Mouse (Mus musculus) neural tube, embryonic 14.5 days (tissue): ENCODE results near the gene Usp2. TPM values are rescaled to one million over a fixed set of nuclear protein-coding genes. Genes with fewer than 3 reads are reported as not detected.

ENCODE experiments used
- ATAC-seq: fragments of 200-750 bp; cut with Nextera tagmentation; 2 replicates; pipeline ENCODE4 v1.8.0; 2017; ENCODE audit warnings: low read depth, mild to moderate bottlenecking, moderate TSS enrichment, moderate library complexity
- H3K27ac ChIP-seq: fragments of 300-500 bp; sonication (generic); 2 replicates; pipeline ENCODE4 v1.5.1; 2014; ENCODE audit warnings: low read depth, mild to moderate bottlenecking, control low read depth, low read length, moderate library complexity, mixed read lengths
- H3K27me3 ChIP-seq: fragments of 300-500 bp; sonication (generic); 2 replicates; pipeline ENCODE4 v1.6.1; 2014; ENCODE audit warnings: low read length; ENCODE audit not compliant: control insufficient read depth, insufficient read depth
- H3K36me3 ChIP-seq: fragments of 300-500 bp; sonication (generic); 2 replicates; pipeline ENCODE4 v1.6.1; 2014; ENCODE audit warnings: low read length, mixed read lengths; ENCODE audit not compliant: control insufficient read depth, insufficient read depth
- H3K4me1 ChIP-seq: fragments of 300-500 bp; sonication (generic); 2 replicates; pipeline ENCODE4 v1.6.1; 2014; ENCODE audit warnings: low read length; ENCODE audit not compliant: control insufficient read depth, insufficient read depth
- H3K4me2 ChIP-seq: fragments of 300-500 bp; sonication (generic); 2 replicates; pipeline ENCODE4 v1.6.1; 2014; ENCODE audit warnings: mild to moderate bottlenecking, low read depth, low read length, control low read depth
- H3K4me3 ChIP-seq: fragments of 300-500 bp; sonication (generic); 2 replicates; pipeline ENCODE4 v1.5.1; 2014; ENCODE audit warnings: low read depth, low read length, control low read depth, mixed read lengths
- H3K9ac ChIP-seq: fragments of 300-500 bp; sonication (generic); replicated peaks from 2 replicates; pipeline ENCODE4 v1.6.1; 2014; ENCODE audit warnings: low read depth, mild to moderate bottlenecking, control low read depth, low read length, mixed read lengths
- H3K9me3 ChIP-seq: fragments of 300-500 bp; sonication (generic); 2 replicates; pipeline ENCODE4 v1.6.1; 2016; ENCODE audit warnings: low read length; ENCODE audit not compliant: control insufficient read depth
- WGBS: fragments of 180-500 bp; shearing (Covaris S2); extraction: QIAGEN DNeasy Blood & Tissue Kit; methylation state at CpG from one replicate; pipeline ENCODE4 v1.1.7; 2014; 5-methylcytosine and 5-hydroxymethylcytosine counted together
- polyA plus RNA-seq: library from polyadenylated mRNA; unstranded; fragments of >200 nt; fragmentation: Nextera tagmentation; extraction: Ambion mirVana; gene quantifications from 2 replicates; pipeline ENCODE4 v1.2.1, GENCODE M21; 2014

The Usp2 gene
- polyA plus RNA-seq, 1 experiment from 2014 or later = 11.7 TPM

GRCm38 (mm10) chr9:44141951-44142350, 75.1 kb downstream of the Usp2 start:
- Histone ChIP-seq H3K4me3 (no peak overlapping the region), H3K27me3 (no peaks in the 10 kb centered on the region), H3K36me3 (peaks cover 11% of the 10 kb centered on the region; the same call in 1 of the 2 replicates), H3K9me3 (no peaks in the 10 kb centered on the region), H3K4me1 (no peaks in the 10 kb centered on the region), H3K27ac (no peak overlapping the region), H3K4me2 (no peak overlapping the region), H3K9ac (no peak overlapping the region)
- 64% methylated on average over 5 of the region's 5 CpGs for WGBS
- ATAC-seq = no peak

- H3K27me3 ChIP-seq = no peaks in the 10 kb centered on the region
- 83% methylated on average over 5 of the region's 5 CpGs for WGBS
- H3K9me3 ChIP-seq = no peaks in the 10 kb centered on the region
- no peak for ATAC-seq
- peaks cover 14% of the 10 kb centered on the region; the same call in 1 of the 2 replicates for H3K36me3 ChIP-seq
- no peak overlapping the region for H3K4me2 ChIP-seq
- no peak overlapping the region for H3K27ac ChIP-seq
- no peak overlapping the region for H3K9ac ChIP-seq
- H3K4me3 ChIP-seq = no peak overlapping the region
- H3K4me1 ChIP-seq = no peaks in the 10 kb centered on the region
Measured at GRCm38 (mm10) chr9:44143421-44143820, 76.6 kb downstream of the Usp2 start.

- ATAC-seq = no peak
- no peak overlapping the region for H3K9ac ChIP-seq
- no peak overlapping the region for H3K4me2 ChIP-seq
- 40% methylated on average over 7 of the region's 8 CpGs for WGBS
- H3K36me3 ChIP-seq = peaks cover 18% of the 10 kb centered on the region; the same call in 1 of the 2 replicates
- no peak overlapping the region for H3K4me3 ChIP-seq
- no peaks in the 10 kb centered on the region for H3K4me1 ChIP-seq
- H3K27me3 ChIP-seq = no peaks in the 10 kb centered on the region
- no peak overlapping the region for H3K27ac ChIP-seq
- H3K9me3 ChIP-seq = no peaks in the 10 kb centered on the region
Measured at GRCm38 (mm10) chr9:44144023-44144717, 77.3 kb downstream of the Usp2 start.

- H3K9me3 ChIP-seq = no peaks in the 10 kb centered on the region
Measured at GRCm38 (mm10) chr9:44144718-44145060, 77.9 kb downstream of the Usp2 start.

More at GRCm38 (mm10) chr9:44144718-44145060, 77.9 kb downstream of the Usp2 start:
- no peak overlapping the region for H3K4me3 ChIP-seq
- H3K4me2 ChIP-seq = no peak overlapping the region
- H3K36me3 ChIP-seq = peaks cover 18% of the 10 kb centered on the region; the same call in 1 of the 2 replicates
- H3K27me3 ChIP-seq = no peaks in the 10 kb centered on the region
- no peak overlapping the region for H3K27ac ChIP-seq
- ATAC-seq = no peak
- no peak overlapping the region for H3K9ac ChIP-seq
- H3K4me1 ChIP-seq = no peaks in the 10 kb centered on the region

Other genes starting within 250 kb of the Usp2 start
- gene Thy1, start 23.6 kb upstream of the Usp2 start, polyA plus RNA-seq = 4.6 and 11.6 TPM in 2 replicates
- not detected in 2 replicates for gene Mfrp, start 34.7 kb downstream of the Usp2 start, polyA plus RNA-seq
- 6.7 and 8.0 TPM in 2 replicates for gene C1qtnf5, start 40.2 kb downstream of the Usp2 start, polyA plus RNA-seq
- gene Gm49380, start 46.5 kb downstream of the Usp2 start, polyA plus RNA-seq = 0.08 and 0.10 TPM in 2 replicates
- gene Rnf26, start 46.5 kb downstream of the Usp2 start, polyA plus RNA-seq = 28.9 and 32.6 TPM in 2 replicates
- 9.0 and 23.0 TPM in 2 replicates for gene Mcam, start 67.4 kb downstream of the Usp2 start, polyA plus RNA-seq
- 19.7 and 22.6 TPM in 2 replicates for gene Cbl, start 167.0 kb downstream of the Usp2 start, polyA plus RNA-seq
- not detected in 2 replicates for gene Ccdc153, start 173.7 kb downstream of the Usp2 start, polyA plus RNA-seq
- gene Pdzd3, start 184.4 kb downstream of the Usp2 start, polyA plus RNA-seq = 0.12 and 0.23 TPM in 2 replicates
- gene Nlrx1, start 201.6 kb downstream of the Usp2 start, polyA plus RNA-seq = 3.7 and 4.5 TPM in 2 replicates
- gene Abcg4, start 221.6 kb downstream of the Usp2 start, polyA plus RNA-seq = 21.4 and 25.0 TPM in 2 replicates
- 21.9 and 23.2 TPM in 2 replicates for gene Hinfp, start 238.7 kb downstream of the Usp2 start, polyA plus RNA-seq